Mouse (Mus musculus) lung, postnatal 14 days (tissue): ENCODE results near the gene Bbc3.
"Not testable (repeated sequence)": the region's sequence is repeated elsewhere in the genome, so short reads cannot be mapped to it uniquely, and the experiment has no call there.

Source experiments
- DNase-seq: peaks from one replicate; pipeline ENCODE4 v3.0.0; 2021

Bbc3 gene

GRCm38 (mm10) chr7:16294837-16295236, 13.4 kb upstream of the Bbc3 start:
- peak; percentile 97 for DNase-seq

- DNase-seq = peak; percentile 81
These were observed 12.8 kb upstream of the Bbc3 start for GRCm38 (mm10) chr7:16295321-16295900.

DNA sequence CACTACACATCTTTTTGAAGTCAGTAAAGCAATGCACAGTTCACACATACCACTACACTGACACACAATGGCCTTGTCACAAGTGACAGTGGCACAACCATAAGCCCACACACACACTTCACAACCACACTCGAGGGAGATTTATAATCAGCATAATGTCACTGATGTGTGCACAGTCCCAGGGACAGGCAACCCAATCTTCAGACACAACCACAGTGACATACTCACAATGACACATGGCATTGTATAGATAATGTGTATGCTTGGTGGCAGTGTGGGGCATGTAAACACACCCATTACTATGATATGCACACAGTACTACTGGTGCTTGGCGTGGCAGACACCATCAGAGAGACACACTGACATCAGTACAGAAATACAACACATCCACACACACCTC, 12.0 kb upstream of the Bbc3 start:
- no peak for DNase-seq

GRCm38 (mm10) chr7:16296766-16297390, 11.3 kb upstream of the Bbc3 start:
- DNase-seq = peak; percentile 94

- no peak for DNase-seq
These were observed 10.6 kb upstream of the Bbc3 start for GRCm38 (mm10) chr7:16297616-16298015.

DNA sequence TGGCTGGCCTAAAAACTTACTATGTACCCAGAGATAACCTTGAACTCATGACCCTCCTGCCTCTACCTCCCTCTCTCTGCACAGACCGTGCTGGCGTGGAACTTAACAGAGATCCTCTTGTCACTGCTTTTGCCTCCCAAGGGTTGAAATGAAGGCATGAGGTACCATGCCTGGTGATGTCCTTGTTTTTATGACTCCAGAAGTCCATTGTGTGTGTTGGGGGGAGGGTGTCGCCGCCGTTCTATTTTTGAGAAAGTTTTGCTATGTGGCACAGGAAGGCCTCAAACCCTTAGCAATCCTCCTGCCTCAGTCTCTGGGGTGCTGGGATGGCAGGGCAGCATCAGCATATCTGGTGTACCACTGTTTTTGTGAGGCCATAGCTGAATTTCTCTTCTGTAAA, 9.3 kb upstream of the Bbc3 start:
- DNase-seq = no peak

DNA sequence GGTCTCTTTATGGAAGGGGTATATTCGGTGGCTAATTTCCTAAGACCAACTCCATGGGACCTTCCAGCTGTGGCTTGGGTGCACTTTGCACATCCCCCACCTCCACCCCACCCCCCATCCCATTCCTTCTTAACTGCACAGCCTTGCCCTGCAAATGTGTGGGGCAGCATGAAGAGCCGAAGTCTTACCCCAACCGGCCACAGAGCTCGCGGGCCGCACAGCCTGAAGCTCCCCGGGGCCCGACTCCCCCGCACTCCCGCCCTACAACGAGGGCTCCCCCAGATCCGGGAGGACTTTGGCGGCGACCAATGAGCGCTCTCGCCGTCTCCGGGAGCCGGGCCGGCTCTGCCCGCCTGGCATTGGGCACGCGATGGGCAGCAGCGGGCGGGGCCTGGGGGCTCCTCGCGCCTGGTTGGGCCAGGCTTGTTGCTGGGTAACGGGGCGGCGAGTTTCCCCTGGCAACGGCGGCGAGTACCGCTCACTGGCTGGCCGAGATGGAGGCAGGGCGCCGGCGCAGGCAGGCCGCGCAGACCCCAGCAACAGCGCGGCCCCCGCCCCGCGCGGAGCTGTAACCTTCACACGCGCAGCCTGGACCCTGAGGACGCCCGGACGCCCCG, 8.7 kb upstream of the Bbc3 start:
- peak; percentile 88 for DNase-seq

GRCm38 (mm10) chr7:16307141-16307540, 1.1 kb upstream of the Bbc3 start:
- not testable (repeated sequence) for DNase-seq

DNA sequence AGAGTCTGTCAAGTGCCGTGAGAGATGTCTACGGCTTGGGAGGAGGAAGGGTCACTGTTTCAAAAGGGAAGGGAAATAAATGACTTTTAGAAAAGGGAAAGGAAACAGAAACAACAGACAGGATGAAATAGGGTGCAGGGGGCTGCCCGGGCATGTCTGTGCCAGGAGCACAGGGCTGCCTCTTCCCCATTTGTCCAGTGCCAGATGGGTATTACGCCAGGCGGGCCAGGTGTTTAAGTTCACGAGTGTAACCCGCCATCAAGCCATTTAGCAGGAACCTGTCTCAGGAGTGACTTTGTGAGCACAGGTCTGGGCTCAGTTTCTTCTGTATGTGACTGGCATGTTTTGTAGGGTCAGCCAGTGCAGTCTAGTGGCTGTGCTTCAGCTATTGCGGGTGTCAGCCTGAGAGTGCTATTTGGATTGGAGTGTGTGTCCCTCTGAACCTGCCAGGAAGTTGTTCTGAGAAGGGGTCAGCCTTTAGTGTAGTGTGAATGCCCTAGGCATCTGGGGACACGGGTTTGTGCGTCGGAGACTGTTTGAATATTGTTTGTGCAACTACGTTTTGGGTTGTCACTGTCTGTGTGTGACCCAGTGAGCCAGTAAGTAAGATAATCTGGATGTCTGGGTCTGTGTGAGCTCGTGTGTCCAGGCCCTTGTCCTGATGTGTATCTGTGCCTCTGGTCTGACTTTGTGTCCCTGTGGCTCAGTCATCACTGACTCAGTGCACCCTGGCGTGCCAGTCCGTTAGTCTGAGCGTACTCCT, 543 bp downstream of the Bbc3 start:
- no peak for DNase-seq

- peak; percentile 94 for DNase-seq
These were observed 1.3 kb downstream of the Bbc3 start for GRCm38 (mm10) chr7:16309318-16310019.

DNA sequence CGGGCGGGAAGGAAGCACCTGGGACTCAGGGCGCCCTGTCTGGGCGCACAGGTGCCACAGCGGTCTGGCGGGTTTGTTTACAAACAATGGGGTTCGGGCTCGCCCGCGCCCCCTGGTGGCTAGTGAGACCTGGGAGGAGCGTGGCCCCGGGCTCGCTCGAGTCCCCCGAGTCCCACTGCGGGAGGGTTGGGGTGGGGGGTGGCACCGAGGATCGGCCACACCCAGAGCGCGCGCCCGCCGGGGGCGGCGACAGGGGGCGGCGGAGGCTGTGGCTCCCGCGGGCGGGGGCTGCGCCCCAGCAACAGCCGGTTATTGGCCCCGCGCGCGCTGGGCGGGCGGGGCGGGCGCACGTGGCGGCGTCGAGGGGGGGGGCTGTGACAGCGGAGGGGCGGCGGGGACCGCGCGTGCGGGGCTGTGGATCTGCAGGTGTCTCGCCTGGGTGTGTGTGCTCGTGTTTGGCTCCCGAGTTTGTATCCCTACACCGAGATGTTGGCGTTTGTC, 1.9 kb downstream of the Bbc3 start:
- DNase-seq = peak; percentile 90

DNA sequence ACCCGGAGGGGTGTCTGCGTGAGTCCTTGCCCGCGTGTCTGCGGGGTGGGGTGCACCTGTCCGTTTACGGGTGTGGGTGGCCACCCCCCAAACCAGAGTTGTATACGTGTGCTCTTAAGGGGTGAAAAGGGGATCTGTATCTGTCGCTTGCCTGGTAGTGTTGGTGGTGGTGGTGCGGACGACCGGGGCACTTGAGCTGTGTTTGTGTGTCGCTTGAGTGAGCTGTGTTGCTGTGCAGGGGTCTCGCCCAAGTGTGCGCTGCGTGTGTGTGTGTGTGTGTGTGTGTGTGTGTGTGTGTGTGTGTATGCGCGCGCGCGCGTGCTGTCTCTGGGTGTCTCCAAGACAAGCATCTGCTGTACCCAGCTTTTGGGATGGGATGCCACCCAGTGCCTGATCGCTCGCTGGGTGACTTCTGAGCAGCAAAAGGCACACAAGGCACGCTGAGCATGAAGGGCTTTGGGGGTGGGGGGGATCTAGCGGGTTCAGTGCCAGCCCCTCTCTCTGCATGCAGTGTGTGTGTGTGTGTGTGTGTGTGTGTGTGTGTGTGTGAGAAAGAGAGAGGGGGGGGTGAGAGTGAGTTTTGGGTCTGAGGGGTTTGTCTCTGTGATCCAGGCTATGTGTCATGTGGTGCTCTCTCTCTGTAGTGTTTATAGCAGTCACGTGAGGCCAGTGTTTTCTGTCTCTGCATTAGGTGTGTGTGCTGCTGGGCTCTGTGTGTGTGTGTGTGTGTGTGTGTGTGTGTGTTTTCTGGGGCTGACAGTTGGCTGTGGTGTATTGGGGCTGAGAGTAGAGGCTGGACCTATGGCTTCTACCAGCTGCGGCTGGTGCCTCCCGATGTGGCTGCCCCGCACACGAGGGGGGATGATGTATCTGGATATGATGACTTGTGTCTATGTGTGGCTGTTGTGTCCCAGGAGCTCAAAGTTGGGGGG, 2.6 kb downstream of the Bbc3 start:
- peak; percentile 43 for DNase-seq

DNA sequence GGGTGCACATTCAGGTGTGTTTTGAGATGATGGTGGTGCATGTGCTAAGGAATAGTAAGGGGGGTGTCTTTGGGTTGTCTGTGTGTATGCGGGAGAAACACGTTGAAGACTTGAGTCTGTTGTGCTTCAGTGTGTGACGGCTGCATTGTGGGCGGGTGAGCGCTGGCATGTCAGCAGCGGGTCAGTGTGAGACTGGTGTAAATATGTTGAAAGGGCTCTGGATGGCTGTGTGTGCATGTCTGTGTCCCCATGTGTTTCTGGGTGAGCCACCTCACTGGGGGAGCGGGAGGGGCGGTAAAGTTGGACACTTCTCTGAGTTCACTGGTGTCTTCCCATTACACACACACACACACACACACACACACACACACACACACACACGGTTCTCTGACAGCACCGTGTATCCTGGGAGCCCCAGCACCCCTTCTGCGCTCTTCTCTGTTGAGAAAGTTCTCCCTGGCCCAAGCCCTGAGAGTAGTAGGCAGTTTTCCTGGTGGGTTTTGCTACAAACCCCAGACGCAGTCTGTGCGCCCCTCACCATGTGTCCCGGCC, 3.3 kb downstream of the Bbc3 start:
- DNase-seq = no peak

- DNase-seq = peak; percentile 53
These were observed 3.9 kb downstream of the Bbc3 start for GRCm38 (mm10) chr7:16312011-16312671.

DNA sequence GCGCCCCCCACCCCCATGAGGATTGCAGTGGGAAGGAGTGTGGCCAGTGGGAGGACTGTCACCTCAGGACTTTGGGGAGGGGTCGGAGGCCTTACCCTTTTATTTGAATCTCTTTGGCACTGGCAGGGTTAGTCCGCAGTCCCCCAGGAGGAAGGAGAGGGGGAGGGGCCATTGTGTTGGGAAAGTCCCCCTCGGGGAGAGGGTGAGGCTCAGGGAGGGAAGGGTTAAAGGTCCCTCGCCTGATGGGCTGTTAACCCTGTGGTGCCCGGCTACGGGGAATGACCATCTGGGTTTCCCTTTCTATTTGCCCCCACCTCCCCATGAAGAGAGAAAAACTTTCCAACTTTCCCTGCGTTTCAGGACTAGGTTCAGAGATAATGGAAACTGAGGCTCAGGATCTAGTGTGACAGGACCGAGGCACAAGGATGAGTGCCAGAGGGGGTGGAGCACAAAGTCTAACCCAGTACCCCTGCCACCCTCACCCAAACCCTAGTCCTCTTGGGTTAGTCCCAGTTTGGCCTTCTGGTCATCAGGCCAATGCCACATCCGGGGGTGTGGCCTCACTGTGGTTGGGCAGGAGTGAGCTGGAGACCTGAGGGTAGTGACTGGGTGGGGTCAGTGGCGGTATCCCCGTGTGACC, 4.6 kb downstream of the Bbc3 start:
- DNase-seq = peak; percentile 83

DNA sequence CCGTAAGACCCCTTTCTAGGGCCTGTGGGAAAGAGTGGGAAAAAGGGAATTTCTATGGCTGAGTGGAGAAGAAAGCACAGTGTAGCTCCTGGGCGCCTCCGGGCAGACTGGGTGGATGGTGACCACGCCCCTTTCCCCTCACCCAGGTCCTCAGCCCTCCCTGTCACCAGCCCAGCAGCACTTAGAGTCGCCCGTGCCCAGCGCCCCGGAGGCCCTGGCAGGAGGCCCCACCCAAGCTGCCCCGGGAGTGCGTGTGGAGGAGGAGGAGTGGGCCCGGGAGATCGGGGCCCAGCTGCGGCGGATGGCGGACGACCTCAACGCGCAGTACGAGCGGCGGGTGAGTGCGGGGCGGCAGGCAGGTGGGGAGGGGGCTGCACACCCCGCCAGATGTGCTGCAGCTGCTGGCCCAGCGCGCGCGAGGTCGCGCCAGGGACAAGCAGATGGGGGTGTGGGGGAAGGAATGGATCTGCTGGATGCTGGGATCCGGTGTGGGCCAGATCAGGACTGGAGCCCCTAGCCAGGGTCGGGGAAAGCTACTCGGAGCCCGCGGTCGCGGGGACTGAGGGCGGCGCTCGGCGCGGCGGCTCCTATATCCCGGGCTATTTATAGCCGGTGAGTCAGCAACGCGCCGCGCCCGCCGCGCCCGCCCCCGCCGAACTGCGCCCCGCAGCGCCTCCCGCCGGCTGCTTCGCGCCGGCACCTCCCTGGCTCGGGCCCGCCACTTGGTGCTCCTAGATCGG, 5.5 kb downstream of the Bbc3 start:
- DNase-seq = peak; percentile 91

DNA sequence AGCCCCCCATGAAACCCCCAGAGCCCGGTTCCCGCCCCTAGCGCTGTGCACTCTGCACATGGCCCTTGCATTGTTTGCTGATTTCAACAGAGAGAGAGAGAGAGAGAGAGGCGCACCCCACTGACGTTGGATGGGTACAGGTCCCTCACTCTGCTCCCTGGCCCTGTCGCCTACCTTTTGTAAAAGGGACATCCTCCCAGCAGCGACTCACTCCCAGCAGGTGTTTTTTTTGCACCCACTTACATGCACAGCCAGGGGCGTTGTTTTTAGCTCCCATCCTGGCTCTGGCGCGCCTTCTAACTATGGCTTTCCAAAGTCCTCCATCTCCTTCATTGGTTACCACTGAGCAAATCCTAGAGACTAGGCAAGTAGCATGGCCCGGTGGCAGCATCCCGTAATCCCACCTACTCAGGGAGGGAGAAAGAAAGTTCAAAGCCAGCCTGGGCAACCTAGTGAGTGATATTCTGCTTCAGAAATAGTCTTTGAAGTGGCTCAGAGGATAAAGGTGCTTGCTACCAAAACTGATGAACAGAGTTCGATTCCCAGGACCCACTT, 6.1 kb downstream of the Bbc3 start:
- no peak for DNase-seq

GRCm38 (mm10) chr7:16315222-16315759, 7.1 kb downstream of the Bbc3 start:
- DNase-seq = peak; percentile 45

- DNase-seq = no peak
These were observed 8.9 kb downstream of the Bbc3 start for GRCm38 (mm10) chr7:16317094-16317493.
